Mouse (Mus musculus) myocyte (in vitro differentiated cells): ENCODE data around the gene Ppil6. TPM values are rescaled to one million over a fixed set of nuclear protein-coding genes. Genes with fewer than 3 reads are reported as not detected.

Experiments used
- H3K27me3 ChIP-seq: one replicate; pipeline ENCODE4 v1.6.1; 2011; ENCODE audit not compliant: control insufficient read depth, insufficient read depth, insufficient read length
- H3K36me3 ChIP-seq: one replicate; pipeline ENCODE4 v1.6.1; 2011; ENCODE audit not compliant: control insufficient read depth, insufficient read depth
- H3K4me2 ChIP-seq: one replicate; pipeline ENCODE4 v1.6.1; 2011; ENCODE audit warnings: low read depth, control low read depth
- H3K4me3 ChIP-seq: one replicate; pipeline ENCODE4 v1.5.1; 2011; ENCODE audit warnings: mild to moderate bottlenecking, control low read depth, moderate library complexity
- H3K79me2 ChIP-seq: one replicate; pipeline ENCODE4 v1.6.1; 2011; ENCODE audit not compliant: control insufficient read depth, insufficient read depth
- H3ac ChIP-seq: one replicate; pipeline ENCODE4 v1.6.1; 2011; ENCODE audit not compliant: control insufficient read depth, insufficient read length
- CEBPB ChIP-seq: IDR thresholded peaks from 2 replicates; pipeline ENCODE4 v1.6.1; 2011; ENCODE audit warnings: mild to moderate bottlenecking, moderate library complexity; ENCODE audit not compliant: poor library complexity, insufficient read depth, severe bottlenecking
- E2F4 ChIP-seq: IDR thresholded peaks from one replicate; pipeline ENCODE4 v1.6.1; 2011; ENCODE audit warnings: mild to moderate bottlenecking, control low read depth, moderate library complexity; ENCODE audit not compliant: insufficient read depth
- MAX ChIP-seq: IDR thresholded peaks from one replicate; pipeline ENCODE4 v1.6.1; 2011; ENCODE audit warnings: low read depth, mild to moderate bottlenecking, control low read depth
- MYOD1 ChIP-seq, 3 experiments: IDR thresholded peaks; one replicate each; pipeline ENCODE4 v1.6.1; 2011; ENCODE audit warnings: control low read depth in 2 of 3, low read depth in 2 of 3, mild to moderate bottlenecking in 2 of 3, moderate library complexity in 1 of 3; ENCODE audit not compliant: insufficient read length in 2 of 3, control insufficient read depth in 1 of 3
- MYOG ChIP-seq, 3 experiments: IDR thresholded peaks; one replicate each; pipeline ENCODE4 v1.6.1; 2011; ENCODE audit warnings: control low read depth in 2 of 3, low read depth in 2 of 3, mild to moderate bottlenecking in 2 of 3; ENCODE audit not compliant: insufficient read length in 2 of 3, control insufficient read depth in 1 of 3, insufficient read depth in 1 of 3
- POLR2A ChIP-seq: IDR thresholded peaks from one replicate; pipeline ENCODE4 v1.6.1; 2011; ENCODE audit warnings: low read depth, mild to moderate bottlenecking, control low read depth, moderate library complexity; ENCODE audit not compliant: insufficient read length
- POLR2AphosphoS2 ChIP-seq: IDR thresholded peaks from one replicate; pipeline ENCODE4 v1.6.1; 2011; ENCODE audit warnings: low read depth, control low read depth; ENCODE audit not compliant: insufficient read length
- REST ChIP-seq: IDR thresholded peaks from one replicate; pipeline ENCODE4 v1.6.1; 2011; ENCODE audit warnings: mild to moderate bottlenecking, control low read depth, moderate library complexity; ENCODE audit not compliant: insufficient read depth, insufficient read length
- SRF ChIP-seq: IDR thresholded peaks from one replicate; pipeline ENCODE4 v1.6.1; 2011; ENCODE audit warnings: low read depth; ENCODE audit not compliant: control insufficient read depth, insufficient read length
- TCF12 ChIP-seq: IDR thresholded peaks from one replicate; pipeline ENCODE4 v1.6.1; 2011; ENCODE audit warnings: mild to moderate bottlenecking, control low read depth; ENCODE audit not compliant: poor library complexity, insufficient read depth, severe bottlenecking
- TCF3 ChIP-seq: IDR thresholded peaks from one replicate; pipeline ENCODE4 v1.6.1; 2011; ENCODE audit warnings: low read depth, control low read depth; ENCODE audit not compliant: insufficient read length
- USF1 ChIP-seq: IDR thresholded peaks from one replicate; pipeline ENCODE4 v1.6.1; 2011; ENCODE audit warnings: low read depth, mild to moderate bottlenecking, control low read depth, moderate library complexity
- polyA plus RNA-seq: library from polyadenylated mRNA; unstranded; fragments of >200 nt; fragmentation: generic; extraction: Trizol; gene quantifications from one replicate; pipeline ENCODE4 v1.2.1, GENCODE M21; 2012; ENCODE audit warnings: missing spikeins

The Ppil6 gene
- polyA plus RNA-seq, 1 experiment, result 0.64 TPM

- no peaks in the 10 kb centered on the region for H3K79me2 ChIP-seq
- no peak for TF ChIP-seq POLR2AphosphoS2
- no peak for TF ChIP-seq MYOD1 (IDR thresholded peaks at IDR 0.05; ENCODE audit: control insufficient read depth in 1 of 3, insufficient read length in 2 of 3, low read depth in 2 of 3)
- no peak for TF ChIP-seq SRF
- no peak for TF ChIP-seq USF1
- no peak for TF ChIP-seq MAX
- no peak for TF ChIP-seq REST
Measured at GRCm38 (mm10) chr10:41553711-41554110, 63.5 kb downstream of the Ppil6 start.

DNA sequence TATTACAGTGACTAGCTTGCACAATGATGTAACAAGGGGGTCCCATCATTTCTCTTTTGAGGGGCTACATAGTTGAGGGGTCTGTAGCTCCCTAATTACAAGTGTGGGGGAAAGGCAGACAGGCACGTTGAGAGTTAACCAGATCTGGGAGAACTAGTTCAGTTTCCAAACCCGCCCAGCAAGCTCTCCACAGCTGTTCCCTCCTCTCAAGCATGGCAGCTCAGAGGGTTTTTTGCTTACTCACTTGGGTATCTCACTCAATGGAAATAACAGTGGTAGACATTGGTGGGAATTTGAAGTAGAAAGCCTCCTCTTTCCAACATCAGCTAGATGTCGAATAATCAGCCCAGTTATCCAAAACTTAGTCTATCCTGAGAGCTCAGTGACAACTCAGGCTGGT, 64.8 kb downstream of the Ppil6 start:
- no peak overlapping the region for H3K4me3 ChIP-seq
- H3K79me2 ChIP-seq, result no peaks in the 10 kb centered on the region
- H3K4me2 ChIP-seq, result peak overlapping the region; percentile 37
- TF ChIP-seq SRF (no peak), TCF3 (no peak), CEBPB (no peak), MYOG (IDR thresholded peaks at IDR 0.05; ENCODE audit: control insufficient read depth in 1 of 3, insufficient read depth in 1 of 3, insufficient read length in 2 of 3, low read depth in 2 of 3) (peak in 2 of 3 experiments; percentile 52 to 54), TCF12 (peak; percentile 24), MAX (no peak), E2F4 (no peak), USF1 (no peak), POLR2A (no peak), MYOD1 (IDR thresholded peaks at IDR 0.05; ENCODE audit: control insufficient read depth in 1 of 3, insufficient read length in 2 of 3, low read depth in 2 of 3) (peak; percentile 75 to 82 (median 80)), POLR2AphosphoS2 (no peak), REST (no peak)
- no peaks in the 10 kb centered on the region for H3K36me3 ChIP-seq
- no peaks in the 10 kb centered on the region for H3K27me3 ChIP-seq
- no peak overlapping the region for H3ac ChIP-seq

More at GRCm38 (mm10) chr10:41553711-41554110, 63.5 kb downstream of the Ppil6 start:
- no peaks in the 10 kb centered on the region for H3K36me3 ChIP-seq
- H3K4me3 ChIP-seq, result no peak overlapping the region
- peak overlapping the region; percentile 15 for H3ac ChIP-seq
- no peaks in the 10 kb centered on the region for H3K27me3 ChIP-seq
- peak overlapping the region; percentile 74 for H3K4me2 ChIP-seq

- H3K4me3 ChIP-seq, result no peak overlapping the region
- no peak overlapping the region for H3ac ChIP-seq
- H3K79me2 ChIP-seq, result no peaks in the 10 kb centered on the region
- TF ChIP-seq CEBPB (no peak), SRF (no peak), POLR2A (no peak), POLR2AphosphoS2 (no peak), REST (no peak), MYOD1 (IDR thresholded peaks at IDR 0.05; ENCODE audit: control insufficient read depth in 1 of 3, insufficient read length in 2 of 3, low read depth in 2 of 3) (no peak), USF1 (no peak), E2F4 (no peak), TCF3 (no peak), MYOG (IDR thresholded peaks at IDR 0.05; ENCODE audit: control insufficient read depth in 1 of 3, insufficient read depth in 1 of 3, insufficient read length in 2 of 3, low read depth in 2 of 3) (no peak), TCF12 (no peak), MAX (no peak)
- no peaks in the 10 kb centered on the region for H3K27me3 ChIP-seq
- no peak overlapping the region for H3K4me2 ChIP-seq
- no peaks in the 10 kb centered on the region for H3K36me3 ChIP-seq
Measured at GRCm38 (mm10) chr10:41558401-41558800, 68.2 kb downstream of the Ppil6 start.

DNA sequence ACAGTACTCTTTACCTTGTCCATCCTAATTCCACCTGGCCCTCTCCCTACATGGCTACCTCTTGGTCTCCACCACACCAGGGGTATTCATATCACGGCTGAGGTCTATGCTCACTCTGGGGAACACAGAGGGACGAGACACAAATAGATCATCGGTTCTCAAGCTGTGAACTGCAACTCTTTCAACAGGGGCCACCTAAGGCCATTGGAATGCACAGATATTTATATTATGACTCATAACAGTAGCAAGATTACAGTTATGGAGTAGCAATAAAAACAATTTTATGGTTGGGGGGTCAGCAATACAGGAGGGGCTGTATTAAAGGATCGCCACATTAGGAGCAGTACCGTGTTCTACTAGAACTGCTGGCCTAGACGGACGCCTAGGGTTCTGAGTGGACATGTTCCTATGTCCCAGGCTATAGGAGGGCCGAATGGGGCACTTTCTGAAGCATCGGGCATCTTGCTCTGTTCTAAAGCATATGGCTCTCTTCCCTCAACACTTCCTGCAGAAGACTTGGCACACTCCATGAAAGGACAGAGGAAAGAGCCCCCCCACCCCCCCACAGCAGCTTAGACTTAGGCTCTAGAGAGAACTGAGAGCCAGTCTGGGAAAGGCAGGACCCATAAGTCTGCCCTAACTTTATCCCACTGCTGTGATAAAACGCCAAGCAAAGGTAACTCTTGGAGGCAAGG, 71.6 kb downstream of the Ppil6 start:
- H3K79me2 ChIP-seq, result no peaks in the 10 kb centered on the region
- no peak overlapping the region for H3K4me2 ChIP-seq
- TF ChIP-seq E2F4 (no peak), SRF (no peak), USF1 (no peak), MYOD1 (IDR thresholded peaks at IDR 0.05; ENCODE audit: control insufficient read depth in 1 of 3, insufficient read length in 2 of 3, low read depth in 2 of 3) (no peak), TCF12 (no peak), POLR2AphosphoS2 (no peak), MAX (no peak), POLR2A (no peak), CEBPB (no peak), REST (no peak), TCF3 (no peak), MYOG (IDR thresholded peaks at IDR 0.05; ENCODE audit: control insufficient read depth in 1 of 3, insufficient read depth in 1 of 3, insufficient read length in 2 of 3, low read depth in 2 of 3) (no peak)

More for the DNA sequence above, 71.6 kb downstream of the Ppil6 start:
- Histone ChIP-seq H3ac (no peak overlapping the region), H3K36me3 (no peaks in the 10 kb centered on the region), H3K4me3 (no peak overlapping the region), H3K27me3 (no peaks in the 10 kb centered on the region)

Other genes starting within 250 kb of the Ppil6 start
- gene Fig4, start 187.2 kb upstream of the Ppil6 start, polyA plus RNA-seq, result 11.9 TPM
- not detected for gene Ak9, start 186.5 kb upstream of the Ppil6 start, polyA plus RNA-seq
- gene Zbtb24, start 40.1 kb upstream of the Ppil6 start, polyA plus RNA-seq, result 7.6 TPM
- 77.0 TPM for gene Mical1, start 14.1 kb upstream of the Ppil6 start, polyA plus RNA-seq
- gene Smpd2, start 70 bp upstream of the Ppil6 start, polyA plus RNA-seq, result 26.4 TPM
- 203 TPM for gene Cd164, start 29.0 kb downstream of the Ppil6 start, polyA plus RNA-seq
- 5.0 TPM for gene Ccdc162, start 226.2 kb downstream of the Ppil6 start, polyA plus RNA-seq